Mouse (Mus musculus) limb, embryonic 11.5 days (tissue): ENCODE data around the gene Egfem1. TPM values are rescaled to one million over a fixed set of nuclear protein-coding genes. Genes with fewer than 3 reads are reported as not detected.

Source experiments
- ATAC-seq: fragments of 200-750 bp; cut with Nextera tagmentation; 2 replicates; pipeline ENCODE4 v1.8.0; 2017; ENCODE audit warnings: low read depth; ENCODE audit not compliant: insufficient number of reproducible peaks, low FRiP score, low TSS enrichment
- DNase-seq: peaks from one replicate; pipeline ENCODE4 v3.0.0-alpha.2; 2015; ENCODE audit warnings: low spot score
- H3K27ac ChIP-seq: fragments of 300-500 bp; sonication (generic); replicated peaks from 2 replicates; pipeline ENCODE4 v1.5.1; 2014; ENCODE audit warnings: low read depth, mild to moderate bottlenecking, low read length
- H3K27me3 ChIP-seq: fragments of 300-500 bp; sonication (generic); 2 replicates; pipeline ENCODE4 v1.6.1; 2014; ENCODE audit warnings: mild to moderate bottlenecking, low read length, mixed read lengths; ENCODE audit not compliant: control insufficient read depth, insufficient read depth
- H3K36me3 ChIP-seq: fragments of 300-500 bp; sonication (generic); 2 replicates; pipeline ENCODE4 v1.6.1; 2014; ENCODE audit warnings: mild to moderate bottlenecking, low read length, moderate library complexity, mixed read lengths; ENCODE audit not compliant: control insufficient read depth, insufficient read depth
- H3K4me1 ChIP-seq: fragments of 300-500 bp; sonication (generic); 2 replicates; pipeline ENCODE4 v1.6.1; 2014; ENCODE audit warnings: low read length, mixed read lengths; ENCODE audit not compliant: control insufficient read depth, insufficient read depth
- H3K4me2 ChIP-seq: fragments of 300-500 bp; sonication (generic); 2 replicates; pipeline ENCODE4 v1.6.1; 2014; ENCODE audit warnings: low read depth, mild to moderate bottlenecking, moderate library complexity; ENCODE audit not compliant: severe bottlenecking
- H3K4me3 ChIP-seq: fragments of 300-500 bp; sonication (generic); 2 replicates; pipeline ENCODE4 v1.5.1; 2014; ENCODE audit warnings: low read depth, low read length
- H3K9ac ChIP-seq: fragments of 300-500 bp; sonication (generic); 2 replicates; pipeline ENCODE4 v1.6.1; 2014; ENCODE audit warnings: mild to moderate bottlenecking, low read length
- H3K9me3 ChIP-seq: fragments of 300-500 bp; sonication (generic); 2 replicates; pipeline ENCODE4 v1.6.1; 2016; ENCODE audit warnings: low read length; ENCODE audit not compliant: control insufficient read depth
- WGBS: fragments of 180-500 bp; shearing (Covaris S2); extraction: QIAGEN DNeasy Blood & Tissue Kit; methylation state at CpG from one replicate; pipeline ENCODE4 v1.1.7; 2014; 5-methylcytosine and 5-hydroxymethylcytosine counted together
- polyA plus RNA-seq: library from polyadenylated mRNA; unstranded; fragments of >200 nt; fragmentation: Nextera tagmentation; extraction: Ambion mirVana; gene quantifications from 2 replicates; pipeline ENCODE4 v1.2.1, GENCODE M21; 2014

Egfem1 gene
- polyA plus RNA-seq, 1 experiment from 2014 or later, result 4.2 TPM

- no peak for ATAC-seq
- H3K27ac ChIP-seq, result no peak overlapping the region
- 88% methylated on average over 3 of the region's 3 CpGs for WGBS
- no peak overlapping the region for H3K4me2 ChIP-seq
- no peaks in the 10 kb centered on the region for H3K9me3 ChIP-seq
- H3K4me3 ChIP-seq, result no peak overlapping the region
- H3K9ac ChIP-seq, result no peak overlapping the region
- H3K4me1 ChIP-seq, result no peaks in the 10 kb centered on the region
- H3K27me3 ChIP-seq, result no peaks in the 10 kb centered on the region
- DNase-seq, result no peak
- no peaks in the 10 kb centered on the region for H3K36me3 ChIP-seq
These were observed 32.7 kb downstream of the Egfem1 start for GRCm38 (mm10) chr3:29114517-29114916.

DNA sequence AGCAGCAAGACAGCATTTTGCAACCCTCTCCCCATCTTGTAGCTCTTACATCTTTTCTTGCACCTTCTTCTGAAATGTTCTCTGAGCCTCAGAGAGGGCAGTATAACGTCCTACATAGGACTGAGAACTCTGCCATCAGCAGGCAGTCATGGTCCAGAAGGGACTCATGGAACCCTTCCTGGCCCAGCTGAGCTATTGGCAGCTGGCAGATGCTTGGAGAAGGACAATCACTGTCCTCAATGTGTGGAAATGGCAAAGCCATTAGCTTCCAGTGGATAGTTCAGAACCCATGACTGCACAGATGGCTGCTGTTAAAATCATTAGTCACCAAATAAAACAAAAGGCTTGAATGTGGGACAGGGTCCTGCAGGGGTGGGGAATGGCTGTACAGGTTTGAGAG lies 35.6 kb downstream of the Egfem1 start:
- Histone ChIP-seq H3K9ac (no peak overlapping the region), H3K4me2 (no peak overlapping the region), H3K36me3 (no peaks in the 10 kb centered on the region), H3K27me3 (no peaks in the 10 kb centered on the region), H3K4me3 (no peak overlapping the region), H3K27ac (no peak overlapping the region), H3K9me3 (no peaks in the 10 kb centered on the region), H3K4me1 (no peaks in the 10 kb centered on the region)
- no peak for ATAC-seq
- DNase-seq, result no peak
- 56% methylated on average over 1 of the region's 1 CpGs for WGBS

GRCm38 (mm10) chr3:29122556-29122955 lies 40.7 kb downstream of the Egfem1 start:
- H3K27me3 ChIP-seq, result no peaks in the 10 kb centered on the region
- H3K4me2 ChIP-seq, result no peak overlapping the region
- H3K9me3 ChIP-seq, result no peaks in the 10 kb centered on the region
- DNase-seq, result no peak
- WGBS, result 93% methylated on average over 1 of the region's 1 CpGs
- H3K4me3 ChIP-seq, result no peak overlapping the region
- H3K36me3 ChIP-seq, result no peaks in the 10 kb centered on the region
- H3K4me1 ChIP-seq, result no peaks in the 10 kb centered on the region
- no peak for ATAC-seq
- no peak overlapping the region for H3K9ac ChIP-seq
- H3K27ac ChIP-seq, result no peak overlapping the region

- Histone ChIP-seq H3K27me3 (no peaks in the 10 kb centered on the region), H3K4me2 (no peak overlapping the region), H3K9ac (no peak overlapping the region), H3K36me3 (no peaks in the 10 kb centered on the region), H3K4me3 (no peak overlapping the region), H3K4me1 (0 out of 2 replicates have a peak, but pooled peaks cover 3% of the 10 kb centered on the region), H3K9me3 (no peaks in the 10 kb centered on the region), H3K27ac (no peak overlapping the region)
- ATAC-seq (no peak), DNase-seq (no peak)
- WGBS, result 91% methylated on average over 2 of the region's 2 CpGs
These were observed 50.5 kb downstream of the Egfem1 start for GRCm38 (mm10) chr3:29132054-29132931.

GRCm38 (mm10) chr3:29134509-29134908 lies 52.7 kb downstream of the Egfem1 start:
- Histone ChIP-seq H3K9ac (no peak overlapping the region), H3K4me3 (no peak overlapping the region), H3K9me3 (no peaks in the 10 kb centered on the region), H3K27ac (no peak overlapping the region), H3K4me2 (no peak overlapping the region), H3K4me1 (0 out of 2 replicates have a peak, but pooled peaks cover 3% of the 10 kb centered on the region), H3K36me3 (no peaks in the 10 kb centered on the region), H3K27me3 (no peaks in the 10 kb centered on the region)
- ATAC-seq, result no peak
- no peak for DNase-seq
- 38% methylated on average over 11 of the region's 11 CpGs for WGBS

GRCm38 (mm10) chr3:29135176-29136064 lies 53.6 kb downstream of the Egfem1 start:
- DNase-seq, result no peak
- Histone ChIP-seq H3K9me3 (no peaks in the 10 kb centered on the region), H3K4me3 (no peak overlapping the region), H3K36me3 (no peaks in the 10 kb centered on the region), H3K4me1 (0 out of 2 replicates have a peak, but pooled peaks cover 3% of the 10 kb centered on the region), H3K27me3 (no peaks in the 10 kb centered on the region), H3K4me2 (no peak overlapping the region), H3K9ac (no peak overlapping the region), H3K27ac (no peak overlapping the region)
- no peak for ATAC-seq
- 31% methylated on average over 9 of the region's 9 CpGs for WGBS

- H3K9me3 ChIP-seq, result no peaks in the 10 kb centered on the region
- no peak overlapping the region for H3K27ac ChIP-seq
- 0 out of 2 replicates have a peak, but pooled peaks cover 3% of the 10 kb centered on the region for H3K4me1 ChIP-seq
- no peak overlapping the region for H3K4me2 ChIP-seq
- WGBS, result 16% methylated on average over 10 of the region's 10 CpGs
- H3K9ac ChIP-seq, result no peak overlapping the region
- DNase-seq (no peak), ATAC-seq (no peak)
- H3K36me3 ChIP-seq, result no peaks in the 10 kb centered on the region
- no peaks in the 10 kb centered on the region for H3K27me3 ChIP-seq
- H3K4me3 ChIP-seq, result no peak overlapping the region
These were observed 54.5 kb downstream of the Egfem1 start for GRCm38 (mm10) chr3:29136065-29136955.

DNA sequence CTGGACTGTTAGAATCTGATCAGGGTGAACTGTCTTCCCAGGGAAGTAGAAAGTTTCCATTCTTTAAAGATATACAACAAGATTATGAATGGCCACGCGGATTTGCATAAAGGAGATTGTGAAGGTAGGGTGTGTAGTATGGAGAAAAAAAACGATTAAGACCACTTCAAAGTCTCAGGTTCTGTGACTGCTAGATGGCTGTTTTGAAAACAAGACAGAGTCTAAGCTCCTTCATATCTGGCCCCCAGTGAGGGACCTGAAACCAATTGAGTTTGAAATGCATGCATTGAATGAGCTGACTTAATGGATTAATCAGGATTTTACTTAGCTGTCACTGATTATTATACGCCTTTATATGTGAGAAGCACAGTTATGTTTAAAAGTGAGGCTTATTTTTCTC lies 86.6 kb downstream of the Egfem1 start:
- Histone ChIP-seq H3K36me3 (no peaks in the 10 kb centered on the region), H3K4me1 (no peaks in the 10 kb centered on the region), H3K27me3 (no peaks in the 10 kb centered on the region), H3K4me2 (no peak overlapping the region), H3K9me3 (no peaks in the 10 kb centered on the region), H3K4me3 (no peak overlapping the region), H3K9ac (no peak overlapping the region), H3K27ac (no peak overlapping the region)
- ATAC-seq (no peak), DNase-seq (no peak)
- WGBS, result 92% methylated on average over 4 of the region's 4 CpGs
